Mouse (Mus musculus): ENCODE results near the gene Spns2. TPM values are rescaled to one million over a fixed set of nuclear protein-coding genes. Genes with fewer than 3 reads are reported as not detected.
"Not testable (repeated sequence)": the region's sequence is repeated elsewhere in the genome, so short reads cannot be mapped to it uniquely, and the experiment has no call there.

Gene Spns2
- total RNA-seq, 2 experiments from 2014 or later, result 11.6 to 11.7 TPM

DNA sequence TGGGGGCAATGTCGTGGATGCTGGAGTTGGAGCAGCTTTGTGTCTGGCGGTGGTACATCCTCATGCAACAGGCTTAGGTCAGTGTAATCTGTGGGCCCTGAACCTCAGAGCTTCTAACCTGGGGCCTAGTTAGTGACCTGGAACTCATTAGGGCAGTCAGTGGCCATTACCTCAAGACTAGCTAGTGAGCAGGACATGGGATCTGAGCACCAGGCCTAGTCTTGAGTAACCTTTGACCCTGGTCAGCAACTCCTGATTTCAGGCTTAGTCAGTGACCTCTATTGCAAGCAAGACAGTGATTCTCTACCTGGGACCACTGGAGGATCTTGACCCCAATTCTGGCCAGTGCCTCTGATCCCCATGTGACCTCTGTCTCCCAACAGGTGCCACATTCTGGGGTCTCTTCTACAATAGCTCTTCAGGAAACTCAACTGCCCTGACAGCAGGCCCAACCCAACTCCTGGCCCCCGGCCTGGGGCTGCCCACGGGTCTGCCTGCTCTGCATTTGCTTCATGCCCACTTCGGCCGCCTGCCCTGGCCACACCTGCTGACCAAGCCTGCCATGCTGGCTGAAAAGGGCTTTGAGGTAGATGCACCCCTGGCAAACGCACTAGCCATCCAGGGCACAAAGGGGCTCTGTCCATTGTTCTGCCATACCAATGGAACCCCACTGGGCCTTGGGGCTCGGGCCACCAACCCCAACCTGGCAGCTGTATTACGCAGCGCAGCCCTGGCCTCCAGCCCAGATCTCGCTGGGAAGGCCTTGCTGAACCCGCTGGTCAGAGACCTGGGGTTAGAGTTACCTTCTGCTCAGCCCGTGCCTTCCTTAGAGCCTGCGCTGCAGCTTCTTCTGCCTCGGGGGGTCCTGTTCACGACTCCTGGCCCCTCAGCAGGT lies 52.7 kb downstream of the Spns2 start:
- DNase-seq, result peak; percentile 84

DNA sequence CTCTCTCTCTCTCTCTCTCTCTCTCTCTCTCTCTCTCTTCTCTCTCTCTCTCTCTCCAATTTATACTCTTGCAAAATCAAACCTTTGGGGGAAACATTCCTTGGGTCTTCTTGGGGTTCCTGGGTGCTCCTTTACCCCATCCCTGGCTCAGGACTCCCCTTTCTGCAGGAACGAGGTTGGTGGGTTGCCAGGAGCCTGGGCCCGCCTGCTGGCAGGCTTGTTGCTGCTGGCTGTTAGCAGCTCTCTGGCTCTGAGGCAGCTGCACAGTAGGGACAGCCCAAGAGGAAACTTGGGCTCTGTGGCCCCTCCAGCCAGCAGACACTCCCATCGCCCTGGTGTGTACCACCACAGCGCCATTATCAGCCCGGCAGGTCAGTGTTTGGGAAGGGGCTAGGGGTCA lies 53.4 kb downstream of the Spns2 start:
- peak; percentile 84 for DNase-seq

DNA sequence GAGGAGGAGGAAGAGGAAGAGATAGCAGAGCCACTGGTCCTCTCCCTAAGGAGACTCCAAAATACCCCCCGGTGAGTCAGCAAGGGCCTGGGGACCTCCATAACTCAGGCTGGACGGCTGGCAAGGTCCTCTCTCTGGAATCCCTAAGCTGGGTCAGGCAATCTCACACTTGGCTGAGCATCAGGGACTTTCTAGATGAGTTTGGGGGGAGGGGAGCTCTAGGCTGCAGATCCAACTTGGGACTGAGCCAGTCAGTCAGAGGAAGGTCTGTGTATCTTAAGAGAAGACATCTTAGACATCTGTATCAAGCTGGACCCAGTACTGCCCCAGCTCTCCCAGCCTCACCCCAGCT lies 54.0 kb downstream of the Spns2 start:
- peak; percentile 82 for DNase-seq

DNA sequence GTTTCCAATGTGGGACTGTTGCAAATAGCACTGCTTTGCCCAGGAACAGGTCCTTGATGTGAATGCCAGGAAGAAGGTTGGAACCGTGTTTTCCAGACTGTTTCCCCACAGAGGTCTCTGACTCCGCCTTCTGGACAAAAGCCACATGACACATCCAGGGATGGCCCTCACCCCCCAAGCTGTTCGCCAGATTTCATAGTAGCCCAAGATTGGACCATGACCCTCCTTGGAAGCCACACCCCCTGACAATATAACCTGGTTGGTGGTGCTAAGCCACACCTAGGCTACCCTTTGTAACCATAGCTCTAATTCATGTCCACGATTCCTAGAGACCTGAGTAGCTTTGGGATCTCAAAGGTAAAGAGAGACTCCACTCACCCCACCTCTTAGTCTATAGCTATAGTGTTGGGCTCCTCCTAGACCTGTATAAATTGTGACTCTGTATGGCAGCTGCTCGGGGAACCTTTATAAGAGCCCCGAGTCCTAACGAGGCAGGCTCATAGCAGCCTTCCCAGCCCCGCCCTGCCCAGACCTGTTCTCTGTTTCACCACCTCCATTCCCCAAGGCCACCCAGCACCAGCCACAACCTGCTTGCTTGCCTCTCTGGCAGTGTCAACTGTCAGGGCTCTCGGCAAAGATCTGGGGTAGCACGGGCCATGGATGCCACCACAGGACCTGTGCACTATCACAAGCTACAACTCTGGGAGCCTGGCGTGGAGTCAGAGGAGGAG lies 54.6 kb downstream of the Spns2 start, which contains the start of gene Ggt6:
Ggt6 (plus strand) TSS at position 564 of the 731 bp plus-strand sequence.
- DNase-seq, result peak; percentile 77

DNA sequence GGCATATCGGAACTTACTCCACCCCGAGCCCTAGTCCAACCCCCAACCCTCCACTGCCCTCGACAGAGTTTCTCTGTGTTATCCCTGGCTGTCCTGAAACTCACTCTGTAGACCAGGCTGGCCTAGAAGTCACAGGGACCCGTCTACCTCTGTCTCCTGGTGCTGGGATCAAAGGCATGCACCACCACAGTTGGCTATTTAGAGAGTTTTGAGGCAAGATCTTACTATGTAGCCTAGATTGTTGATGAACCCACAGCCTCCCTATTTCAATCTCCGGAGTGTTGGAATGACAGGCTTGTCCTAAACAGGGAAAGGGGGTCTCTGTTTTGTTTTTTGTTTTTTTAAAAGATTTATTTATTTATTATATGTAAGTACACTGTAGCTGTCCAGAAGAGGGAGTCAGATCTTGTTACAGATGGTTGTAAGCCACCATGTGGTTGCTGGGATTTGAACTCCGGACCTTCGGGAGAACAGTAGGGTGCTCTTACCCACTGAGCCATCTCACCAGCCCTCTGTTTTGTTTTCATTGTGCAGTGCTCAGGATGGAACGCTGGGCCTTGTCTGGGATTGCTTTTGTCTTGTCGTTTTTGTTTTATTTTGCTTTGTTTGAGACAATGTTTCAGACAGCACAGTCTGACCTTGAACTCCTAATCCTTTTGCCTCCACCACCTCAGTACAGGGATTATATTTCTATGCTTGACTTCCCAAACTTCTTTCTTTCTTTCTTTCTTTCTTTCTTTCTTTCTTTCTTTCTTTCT lies 59.2 kb downstream of the Spns2 start:
- not testable (repeated sequence) for DNase-seq

DNA sequence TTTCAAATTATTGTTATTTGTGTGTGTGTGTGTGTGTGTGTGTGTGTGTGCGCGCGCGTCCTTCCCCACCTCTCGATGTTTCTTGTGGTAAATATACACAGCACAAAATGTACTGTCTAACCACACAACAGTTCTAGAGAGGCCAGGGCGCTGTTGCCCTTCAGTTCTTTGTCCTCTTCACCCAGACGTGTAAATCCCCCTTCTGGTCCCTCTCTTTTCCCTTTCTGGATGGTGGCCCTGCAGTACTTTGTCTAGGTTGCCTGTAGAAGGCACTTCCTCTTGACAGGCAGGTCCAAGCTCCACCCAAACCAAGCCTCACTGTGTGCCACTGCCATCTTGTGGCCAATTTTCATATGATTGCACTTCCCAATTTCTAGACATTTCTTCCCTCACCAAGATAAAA lies 60.4 kb downstream of the Spns2 start:
- peak; percentile 83 for DNase-seq

DNA sequence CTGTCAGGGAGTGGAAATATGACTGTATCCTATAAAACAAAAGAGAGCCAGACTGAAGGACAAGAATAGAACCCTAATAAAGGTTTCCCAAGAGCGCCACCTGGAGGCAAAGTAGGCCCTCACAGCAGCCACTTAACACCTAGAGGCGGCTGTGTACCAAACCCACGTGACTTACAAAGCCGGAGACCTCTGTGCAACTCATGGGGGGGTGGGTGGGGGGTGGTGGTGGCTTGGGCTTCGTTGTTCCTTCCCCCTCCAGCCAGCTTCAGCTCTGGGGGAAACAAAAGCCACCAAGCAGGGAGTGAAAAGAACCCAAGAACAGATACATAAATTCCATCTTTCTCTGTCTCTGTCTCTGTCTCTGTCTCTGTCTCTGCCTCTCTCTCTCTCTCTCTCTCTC lies 61.0 kb downstream of the Spns2 start:
- peak; percentile 89 for DNase-seq

DNA sequence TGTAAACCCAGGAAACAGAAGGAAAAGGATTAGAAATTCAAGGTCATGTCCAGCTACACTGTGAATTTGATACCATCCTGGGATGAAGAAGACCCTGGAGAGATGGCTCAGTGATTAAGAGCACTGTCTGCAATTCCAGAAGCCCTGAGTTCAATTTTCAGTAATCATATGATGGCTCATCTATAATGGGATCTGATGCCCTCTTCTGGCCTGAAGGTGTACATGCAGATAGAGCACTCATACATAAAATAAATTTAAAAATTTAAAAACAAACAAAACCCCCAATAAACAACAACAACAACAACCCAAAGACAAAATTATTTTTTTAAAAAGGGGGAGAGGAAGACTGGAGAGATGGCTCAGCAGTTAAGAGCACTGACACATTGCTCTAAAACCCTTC lies 62.8 kb downstream of the Spns2 start:
- DNase-seq, result no peak

DNA sequence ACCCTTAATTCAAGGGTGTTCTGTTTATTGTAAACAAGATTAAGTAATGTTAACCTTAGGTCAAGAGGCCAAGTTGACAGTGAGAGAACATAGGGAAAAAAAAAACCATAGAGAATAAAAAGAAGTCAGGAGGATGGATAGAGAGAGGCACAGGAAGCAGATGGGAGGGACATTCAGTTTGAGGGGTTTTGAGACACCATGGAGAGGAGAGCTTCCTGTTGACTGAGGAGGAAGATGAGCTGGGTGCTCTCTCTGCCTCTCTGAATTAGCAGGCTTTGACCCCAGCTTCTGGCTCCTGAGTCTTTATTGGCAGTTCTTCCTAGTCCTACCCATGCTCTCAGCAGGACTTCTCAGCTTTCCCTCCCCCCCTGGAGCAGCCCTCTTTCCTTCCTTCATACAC lies 64.5 kb downstream of the Spns2 start:
- no peak for DNase-seq

DNA sequence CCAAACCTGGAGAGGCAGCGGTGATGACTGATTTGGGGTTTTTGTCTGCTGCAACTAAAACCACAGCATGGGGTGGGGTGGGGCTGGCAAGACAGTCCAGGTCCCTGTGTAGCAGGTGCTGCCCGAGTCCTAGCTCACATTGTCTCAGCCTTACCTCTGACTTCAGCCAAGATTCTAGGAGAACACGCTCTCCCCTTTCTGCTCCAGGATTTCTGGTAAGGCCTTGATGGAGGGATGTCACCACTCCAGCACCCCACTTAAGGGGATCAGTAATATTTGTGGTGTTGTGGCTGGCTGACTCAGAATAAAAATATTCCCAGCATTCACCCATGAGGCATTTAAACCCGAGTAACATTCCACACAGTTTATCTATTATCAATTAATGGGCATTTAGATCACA lies 66.0 kb downstream of the Spns2 start:
- DNase-seq, result no peak

DNA sequence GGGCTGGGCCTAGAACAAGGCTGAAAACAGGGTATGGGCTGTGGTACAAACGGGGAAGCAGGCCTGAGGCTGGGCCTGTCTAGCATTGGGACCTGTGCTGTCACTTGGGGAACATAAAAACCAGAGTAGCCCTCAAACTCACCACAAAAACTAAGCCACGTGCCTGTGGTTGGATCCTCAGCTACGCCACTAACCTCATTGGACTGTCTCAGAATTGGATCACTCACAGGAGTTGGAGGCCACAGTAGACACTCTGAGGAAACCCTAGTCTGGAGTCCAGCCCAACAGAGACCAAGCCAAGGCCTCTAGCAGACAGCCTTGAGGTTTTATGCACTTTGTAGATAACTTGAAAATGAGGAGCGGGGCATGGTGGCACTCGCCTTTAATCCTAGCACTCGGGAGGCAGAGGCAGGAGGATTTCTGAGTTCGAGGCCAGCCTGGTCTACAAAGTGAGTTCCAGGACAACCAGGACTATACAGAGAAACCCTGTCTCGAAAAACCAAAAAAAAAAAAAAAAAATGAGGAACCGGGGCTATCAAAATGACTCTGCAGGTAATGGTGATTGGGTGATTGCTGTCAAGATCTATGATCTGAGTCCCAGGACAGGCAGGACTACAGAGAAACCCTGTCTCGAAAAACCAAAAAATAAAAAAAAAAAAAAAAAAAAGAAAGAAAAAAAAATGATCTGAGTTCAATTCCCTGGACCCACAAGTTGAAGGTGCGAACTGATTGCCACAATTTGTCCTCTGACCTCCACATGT lies 68.0 kb downstream of the Spns2 start:
- peak; percentile 69 for DNase-seq

DNA sequence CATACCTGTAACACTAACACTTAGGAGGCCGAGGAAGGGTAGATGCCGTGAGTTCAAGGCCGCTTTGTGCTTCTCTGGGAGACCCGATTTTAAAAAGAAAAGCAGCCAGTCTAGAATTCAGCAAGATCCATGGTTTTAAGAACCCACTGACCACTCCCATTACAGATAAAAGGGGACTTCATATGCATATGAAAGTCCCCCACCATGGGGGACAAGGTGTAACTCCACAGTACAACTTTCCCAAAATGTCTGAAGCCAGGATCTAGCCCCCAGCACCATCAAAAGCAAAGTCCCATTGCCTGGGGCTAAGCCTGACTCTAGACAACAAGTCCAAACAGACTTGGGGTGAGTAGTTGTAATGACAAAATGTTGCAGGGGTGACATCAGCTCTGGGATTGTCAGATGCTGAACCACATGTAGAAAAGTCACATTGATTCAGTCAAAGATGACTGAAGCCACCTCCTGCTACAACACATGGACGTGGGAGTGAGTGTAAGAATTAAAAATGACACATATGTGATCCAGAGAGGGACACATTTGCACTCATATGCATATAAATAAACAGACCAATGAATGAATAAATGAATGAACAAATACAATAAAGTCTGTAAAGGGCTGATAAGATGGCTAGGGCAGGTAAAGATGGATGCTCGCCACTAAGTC lies 69.1 kb downstream of the Spns2 start:
- no peak for DNase-seq

DNA sequence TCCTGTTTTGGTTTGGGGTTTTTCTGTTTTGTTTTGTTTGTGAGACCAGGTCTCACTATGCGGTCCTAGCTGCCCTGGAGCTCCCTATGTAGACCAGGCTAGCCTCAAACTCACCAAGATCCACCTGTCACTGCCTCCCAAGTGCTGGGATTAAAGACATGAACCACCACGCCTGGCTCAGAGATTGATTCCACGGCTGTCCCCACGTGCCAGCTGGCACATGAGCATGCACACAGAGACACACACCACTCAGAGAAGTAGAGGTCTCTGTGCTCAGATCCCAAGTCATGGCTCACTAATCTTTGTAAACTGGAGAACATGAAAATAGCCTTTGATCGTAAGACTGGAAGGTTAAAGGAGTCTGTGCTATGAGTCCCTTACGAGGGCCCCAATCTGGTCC lies 70.7 kb downstream of the Spns2 start:
- DNase-seq, result no peak

DNA sequence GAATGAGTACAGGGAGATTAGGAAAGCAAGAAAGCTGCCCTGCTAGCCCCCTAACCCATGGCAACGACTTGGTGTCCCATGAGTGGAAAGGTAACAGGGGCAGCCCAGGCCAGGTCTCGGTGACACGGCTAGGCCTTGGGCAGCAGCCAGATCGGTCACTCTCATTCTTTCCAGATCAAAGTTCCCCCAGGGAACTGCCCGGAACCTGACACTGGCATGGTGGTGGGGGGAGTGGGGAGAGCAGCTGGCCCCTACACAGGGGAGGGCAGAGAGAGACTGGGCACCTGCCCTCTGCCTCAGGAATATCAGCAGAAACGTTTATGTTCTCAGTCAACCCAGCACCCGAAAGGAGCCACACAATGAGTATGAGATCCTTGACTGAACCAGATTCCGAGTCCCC lies 71.5 kb downstream of the Spns2 start:
- peak; percentile 59 for DNase-seq

DNA sequence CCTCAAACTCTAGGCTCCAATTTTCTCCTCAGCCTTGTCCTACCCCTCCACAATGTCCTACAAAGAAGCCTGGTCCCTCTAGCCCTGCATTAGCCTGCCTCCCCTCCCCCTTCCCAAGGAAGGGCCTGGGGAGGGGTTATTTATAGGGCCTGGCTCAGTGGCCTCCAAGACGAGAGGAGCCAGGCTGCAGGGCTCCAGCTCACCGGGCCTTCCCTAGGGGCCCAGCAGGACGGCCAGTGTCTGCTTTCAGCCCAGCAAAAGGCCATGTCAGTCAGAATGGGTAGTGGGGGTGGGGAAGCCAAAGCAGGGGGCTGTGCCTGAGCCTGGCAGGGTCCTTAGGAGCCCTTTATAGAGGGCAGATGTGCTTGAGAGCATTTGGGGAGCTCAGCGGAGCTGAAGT lies 72.3 kb downstream of the Spns2 start:
- peak; percentile 43 for DNase-seq

DNA sequence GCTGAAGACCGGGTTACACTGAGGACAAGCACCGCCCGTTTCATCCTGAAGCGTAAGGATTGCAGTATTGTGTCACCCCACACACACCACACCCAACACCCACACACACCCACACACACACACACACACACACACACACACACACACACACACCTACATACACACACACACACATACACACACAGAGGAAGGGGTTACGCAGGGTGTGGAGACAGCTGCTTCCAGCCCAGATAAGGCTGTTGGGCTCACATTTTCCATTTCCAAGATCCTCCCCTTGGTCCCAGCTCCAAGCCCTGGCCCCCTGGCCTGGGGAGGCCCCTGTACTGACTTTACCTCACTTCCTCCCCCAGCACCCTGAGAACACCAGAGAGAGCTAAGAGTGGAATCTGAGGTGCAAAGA lies 73.0 kb downstream of the Spns2 start:
- no peak for DNase-seq

DNA sequence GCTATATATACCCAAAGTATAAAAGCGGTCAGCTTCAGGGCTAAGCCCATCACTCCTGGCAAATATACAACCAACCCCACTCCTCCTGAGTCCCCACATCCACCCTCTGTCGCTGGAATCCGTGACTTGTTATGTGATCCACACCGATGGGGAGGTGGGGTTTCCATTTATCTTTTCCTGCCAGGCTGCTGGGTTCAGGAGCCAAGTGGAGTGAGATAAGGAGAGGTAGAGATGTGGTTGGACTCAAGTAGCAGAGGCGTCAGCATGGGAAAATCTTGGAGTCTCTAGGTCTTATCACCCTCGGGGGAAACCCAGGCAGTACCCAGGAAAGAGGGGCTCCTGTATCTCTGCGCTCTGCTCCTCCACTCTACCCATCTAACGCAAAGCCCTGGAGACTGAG lies 74.5 kb downstream of the Spns2 start:
- DNase-seq, result no peak

DNA sequence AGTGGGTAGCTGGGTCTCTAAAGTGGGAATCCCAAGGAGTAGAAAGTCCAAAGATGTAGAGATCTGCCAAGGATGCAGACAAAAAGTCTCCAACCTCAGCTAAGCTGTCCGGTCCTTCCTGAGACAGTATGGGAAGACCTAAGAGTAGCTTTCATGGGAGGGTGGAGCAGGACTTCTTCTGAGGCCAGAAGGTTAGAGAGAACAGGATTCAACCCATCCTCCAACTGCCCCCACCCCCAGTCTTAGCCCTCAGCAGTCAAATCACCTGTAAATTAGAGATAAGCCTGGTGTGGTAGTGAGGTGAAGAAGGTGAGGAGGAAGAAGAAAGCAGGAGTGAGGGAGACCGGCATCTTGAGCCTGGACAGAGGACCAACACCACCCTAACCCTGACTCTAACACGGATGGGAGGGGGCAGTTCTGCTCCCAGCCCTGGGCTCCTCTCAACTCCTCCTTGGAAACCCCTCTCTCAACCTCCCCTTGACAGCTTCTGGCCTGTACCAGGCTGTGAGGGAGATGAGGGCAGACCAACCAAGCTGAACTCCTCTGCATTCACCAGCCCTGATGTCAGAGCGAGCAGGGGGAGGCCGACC lies 76.0 kb downstream of the Spns2 start:
- no peak for DNase-seq

DNA sequence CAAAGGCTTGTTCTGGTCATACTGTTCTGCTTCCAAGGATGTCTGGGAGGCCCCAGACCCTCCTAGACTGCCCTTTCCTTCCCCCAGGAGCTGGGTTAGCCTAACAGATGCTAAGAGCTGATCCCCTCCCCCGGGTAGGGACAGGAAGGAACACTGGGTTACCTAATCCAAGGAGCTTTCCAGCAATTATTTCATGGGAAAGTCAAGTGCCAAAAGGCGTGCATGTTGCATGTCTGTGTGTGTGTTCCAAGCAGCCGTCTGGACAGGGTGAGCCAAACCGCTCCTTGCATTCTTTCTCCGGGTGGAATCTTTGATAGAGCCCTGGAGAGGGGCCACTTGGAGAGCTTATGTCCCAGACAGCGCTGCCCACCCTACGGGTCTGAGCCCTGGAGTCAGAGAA lies 76.7 kb downstream of the Spns2 start:
- DNase-seq, result peak; percentile 54

DNA sequence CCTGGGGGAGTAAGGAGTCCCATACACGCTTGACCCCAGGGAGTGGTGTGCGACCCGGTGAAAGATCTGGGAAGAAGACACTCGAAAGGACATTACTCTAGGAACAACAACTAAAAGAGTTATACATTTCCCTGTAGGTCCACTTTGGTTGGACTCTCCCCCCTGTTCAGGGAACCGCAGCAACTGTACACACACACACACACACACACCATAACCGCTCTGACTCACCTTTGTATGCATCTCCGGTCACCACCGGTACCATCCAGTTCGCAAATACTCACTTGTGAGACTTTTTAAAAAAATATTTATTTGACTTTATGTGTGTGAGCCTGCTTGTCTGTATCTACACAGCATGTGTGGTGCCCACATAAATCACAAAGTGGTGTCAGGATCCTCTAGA lies 77.8 kb downstream of the Spns2 start:
- DNase-seq, result no peak
